Comparison of ENCODE assay signal across 23 mouse cellular contexts in genomic region chr1:180415836-180416235, GRCm38 (mm10).
"Had no signal": no experiment of that assay in that cellular context is flagged by ENCODE, and none has a peak within 500 bp of the region (broad histone marks: within the 10 kb centered on the region; RNA-seq: fewer than 3 reads in every experiment).

No protein-coding gene starts in this region.

- ATAC-seq: hindbrain, postnatal 0 days; intestine, embryonic 16.5 days; liver, embryonic 12.5 days had no signal

- DNase-seq: gastrocnemius, postnatal 10 days; gastrocnemius, postnatal 36 days; heart, postnatal 10 days; heart, postnatal 36 days; kidney, adult 11 months; kidney, adult 2 months; kidney, adult 9 months; kidney, postnatal 14 days; kidney, postnatal 36 days; layer of hippocampus, adult 9-11 months; layer of hippocampus, postnatal 36 days; left cerebral cortex, postnatal 4 days had no signal

- H3K27me3 ChIP-seq: hindbrain, embryonic 13.5 days; hindbrain, embryonic 15.5 days; kidney, embryonic 15.5 days; limb, embryonic 13.5 days; limb, embryonic 15.5 days; liver, embryonic 12.5 days had no signal

- H3K4me1 ChIP-seq: limb, embryonic 13.5 days had no signal

- H3K4me3 ChIP-seq: heart, embryonic 10.5 days; heart, embryonic 12.5 days; hindbrain, embryonic 13.5 days; hindbrain, embryonic 15.5 days; kidney, embryonic 15.5 days; limb, embryonic 13.5 days; limb, embryonic 15.5 days; liver, embryonic 12.5 days had no signal

- H3K9ac ChIP-seq: heart, embryonic 12.5 days; hindbrain, embryonic 13.5 days; hindbrain, embryonic 15.5 days; kidney, embryonic 15.5 days; limb, embryonic 13.5 days; limb, embryonic 15.5 days; liver, embryonic 12.5 days had no signal

- H3K9me3 ChIP-seq: heart, embryonic 10.5 days; heart, embryonic 12.5 days; hindbrain, embryonic 13.5 days; hindbrain, embryonic 15.5 days; kidney, embryonic 15.5 days; limb, embryonic 13.5 days; limb, embryonic 15.5 days; liver, embryonic 12.5 days had no signal

- H3K27ac ChIP-seq: heart, embryonic 10.5 days; hindbrain, embryonic 13.5 days; hindbrain, embryonic 15.5 days; hindbrain, postnatal 0 days; kidney, embryonic 15.5 days; kidney, postnatal 0 days; limb, embryonic 13.5 days; limb, embryonic 15.5 days; liver, embryonic 12.5 days had no signal

- H3K36me3 ChIP-seq: hindbrain, embryonic 13.5 days; hindbrain, embryonic 15.5 days had no signal

- H3K4me2 ChIP-seq: heart, embryonic 12.5 days; hindbrain, embryonic 13.5 days; hindbrain, embryonic 15.5 days; kidney, embryonic 15.5 days; limb, embryonic 13.5 days; limb, embryonic 15.5 days; liver, embryonic 12.5 days had no signal
